Mouse (Mus musculus) C2C12 (cell line): Measurements from ENCODE around the gene Rflna. TPM values are rescaled to one million over a fixed set of nuclear protein-coding genes. Genes with fewer than 3 reads are reported as not detected.

Experiments
- H3K27me3 ChIP-seq: one replicate; pipeline ENCODE4 v1.6.1; 2011; ENCODE audit not compliant: control insufficient read depth, insufficient read depth, insufficient read length
- H3K36me3 ChIP-seq: one replicate; pipeline ENCODE4 v1.6.1; 2011; ENCODE audit not compliant: control insufficient read depth, insufficient read depth
- H3K4me3 ChIP-seq: one replicate; pipeline ENCODE4 v1.5.1; 2011; ENCODE audit warnings: mild to moderate bottlenecking, control low read depth; ENCODE audit not compliant: poor library complexity, insufficient read depth, severe bottlenecking
- H3K79me2 ChIP-seq: one replicate; pipeline ENCODE4 v1.6.1; 2011; ENCODE audit not compliant: control insufficient read depth, insufficient read depth
- H3K79me3 ChIP-seq: one replicate; pipeline ENCODE4 v1.6.1; 2011; ENCODE audit warnings: low read depth, control low read depth
- H3ac ChIP-seq: one replicate; pipeline ENCODE3; 2011; ENCODE audit warnings: low read depth; ENCODE audit not compliant: control insufficient read depth, insufficient read length
- CEBPB ChIP-seq: IDR thresholded peaks from one replicate; pipeline ENCODE4 v1.6.1; 2011; ENCODE audit warnings: low read depth, mild to moderate bottlenecking, control low read depth, moderate library complexity
- CTCF ChIP-seq: IDR thresholded peaks from one replicate; pipeline ENCODE4 v1.5.1; 2011; ENCODE audit not compliant: control insufficient read depth, insufficient read depth, insufficient read length
- FOSL1 ChIP-seq: IDR thresholded peaks from one replicate; pipeline ENCODE4 v1.8.0; 2011; ENCODE audit warnings: mild to moderate bottlenecking, low read length; ENCODE audit not compliant: poor library complexity, insufficient read depth, severe bottlenecking
- MAX ChIP-seq: IDR thresholded peaks from one replicate; pipeline ENCODE4 v1.6.1; 2011; ENCODE audit warnings: mild to moderate bottlenecking, control low read depth
- MYOD1 ChIP-seq: IDR thresholded peaks from one replicate; pipeline ENCODE4 v1.6.1; 2011; ENCODE audit warnings: low read depth; ENCODE audit not compliant: control insufficient read depth, insufficient read length
- MYOG ChIP-seq: IDR thresholded peaks from one replicate; pipeline ENCODE4 v1.6.1; 2011; ENCODE audit not compliant: control insufficient read depth, insufficient read length; ENCODE audit errors: extremely low read depth
- USF1 ChIP-seq: IDR thresholded peaks from one replicate; pipeline ENCODE4 v1.6.1; 2011; ENCODE audit warnings: low read depth, mild to moderate bottlenecking, control low read depth, moderate library complexity
- polyA plus RNA-seq: library from polyadenylated mRNA; unstranded; fragments of >200 nt; fragmentation: generic; extraction: Trizol; gene quantifications from one replicate; pipeline ENCODE4 v1.2.1, GENCODE M21; 2012; ENCODE audit warnings: missing spikeins

The Rflna gene
- polyA plus RNA-seq, 1 experiment, result 0.19 TPM

GRCm38 (mm10) chr5:125000756-125001250 is 2.2 kb upstream of the Rflna start:
- Histone ChIP-seq H3K4me3 (no peak overlapping the region), H3K27me3 (no peaks in the 10 kb centered on the region), H3ac (no peak overlapping the region), H3K79me3 (no peaks in the 10 kb centered on the region), H3K36me3 (no peaks in the 10 kb centered on the region), H3K79me2 (no peaks in the 10 kb centered on the region)
- no peak for TF ChIP-seq CTCF
- no peak for TF ChIP-seq FOSL1

GRCm38 (mm10) chr5:125003873-125004255 is 843 bp downstream of the Rflna start:
- H3ac ChIP-seq, result no peak overlapping the region
- no peak for TF ChIP-seq USF1
- TF ChIP-seq MYOG, result no peak
- TF ChIP-seq MAX, result no peak
- TF ChIP-seq CTCF, result no peak
- TF ChIP-seq FOSL1, result no peak
- no peak for TF ChIP-seq MYOD1
- no peak for TF ChIP-seq CEBPB
- H3K79me2 ChIP-seq, result no peaks in the 10 kb centered on the region
- H3K36me3 ChIP-seq, result no peaks in the 10 kb centered on the region
- H3K4me3 ChIP-seq, result no peak overlapping the region
- no peaks in the 10 kb centered on the region for H3K79me3 ChIP-seq
- H3K27me3 ChIP-seq, result no peaks in the 10 kb centered on the region

- no peak overlapping the region for H3K4me3 ChIP-seq
- no peaks in the 10 kb centered on the region for H3K27me3 ChIP-seq
- no peaks in the 10 kb centered on the region for H3K79me2 ChIP-seq
- no peak overlapping the region for H3ac ChIP-seq
- H3K79me3 ChIP-seq, result no peaks in the 10 kb centered on the region
- H3K36me3 ChIP-seq, result no peaks in the 10 kb centered on the region
- TF ChIP-seq MAX (no peak), USF1 (no peak), MYOG (no peak), FOSL1 (no peak), CEBPB (no peak)
Observed at GRCm38 (mm10) chr5:125005871-125006652, 3.0 kb downstream of the Rflna start.

- TF ChIP-seq MYOD1 (no peak), MYOG (no peak), MAX (no peak), FOSL1 (no peak), CEBPB (no peak), CTCF (no peak), USF1 (no peak)
- no peak overlapping the region for H3K4me3 ChIP-seq
- no peaks in the 10 kb centered on the region for H3K79me2 ChIP-seq
- H3K36me3 ChIP-seq, result no peaks in the 10 kb centered on the region
- no peaks in the 10 kb centered on the region for H3K27me3 ChIP-seq
- no peaks in the 10 kb centered on the region for H3K79me3 ChIP-seq
- H3ac ChIP-seq, result no peak overlapping the region
Observed at GRCm38 (mm10) chr5:125006896-125007295, 3.9 kb downstream of the Rflna start.

GRCm38 (mm10) chr5:125011166-125011565 is 8.1 kb downstream of the Rflna start:
- no peak overlapping the region for H3ac ChIP-seq
- no peak overlapping the region for H3K4me3 ChIP-seq
- H3K79me2 ChIP-seq, result no peaks in the 10 kb centered on the region
- H3K27me3 ChIP-seq, result no peaks in the 10 kb centered on the region
- H3K79me3 ChIP-seq, result no peaks in the 10 kb centered on the region
- H3K36me3 ChIP-seq, result peaks cover 25% of the 10 kb centered on the region
- TF ChIP-seq CEBPB (no peak), MAX (no peak)

GRCm38 (mm10) chr5:125011628-125012027 is 8.6 kb downstream of the Rflna start:
- Histone ChIP-seq H3K79me2 (no peaks in the 10 kb centered on the region), H3K4me3 (no peak overlapping the region), H3K79me3 (no peaks in the 10 kb centered on the region), H3K27me3 (no peaks in the 10 kb centered on the region), H3ac (no peak overlapping the region), H3K36me3 (peaks cover 30% of the 10 kb centered on the region)
- TF ChIP-seq USF1, result no peak
- no peak for TF ChIP-seq CEBPB
- no peak for TF ChIP-seq CTCF
- no peak for TF ChIP-seq MAX
- TF ChIP-seq MYOD1, result no peak
- TF ChIP-seq MYOG, result no peak
- no peak for TF ChIP-seq FOSL1
